Mouse (Mus musculus) retina, postnatal 7 days (tissue): ENCODE data around the gene Klhl8.

Experiments
- DNase-seq: peaks from one replicate; pipeline ENCODE4 v3.0.0-alpha.2; 2012; ENCODE audit warnings: low read depth, low spot score

Klhl8 gene

GRCm38 (mm10) chr5:103813997-103814542 lies 97.0 kb downstream of the Klhl8 start:
- no peak for DNase-seq

- DNase-seq: no peak
Observed at GRCm38 (mm10) chr5:103813291-103813690, 97.8 kb downstream of the Klhl8 start.
